Mouse (Mus musculus) E14TG2a.4 (cell line): ENCODE results near the gene Anxa5.

Experiments used
- CTCF ChIP-seq: conservative IDR thresholded peaks from 2 replicates; pipeline ENCODE4 v1.5.1; 2014; ENCODE audit warnings: low read length
- NANOG ChIP-seq: IDR thresholded peaks from 2 replicates; pipeline ENCODE4 v1.6.1; 2014; ENCODE audit warnings: borderline replicate concordance, low read length, mixed read lengths

DNA sequence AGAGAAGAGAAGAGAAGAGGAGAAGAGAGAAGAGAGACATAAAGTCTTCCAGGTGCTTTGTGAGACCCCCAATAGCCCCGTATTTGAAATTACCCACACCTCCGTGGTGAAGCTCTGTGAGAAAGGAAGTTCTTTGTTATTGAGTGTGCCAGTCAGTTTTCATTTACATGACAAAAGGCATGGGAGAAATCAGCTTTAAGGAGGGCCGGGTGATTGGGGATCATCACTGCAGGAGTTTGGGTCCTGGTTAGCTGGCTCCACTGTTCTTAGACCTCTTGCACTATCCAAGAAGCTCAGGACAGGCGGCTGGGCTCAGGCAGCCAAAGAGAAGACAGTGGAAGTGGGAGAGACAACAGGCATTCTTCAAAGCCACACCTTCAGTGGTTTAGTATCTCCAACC, 46.4 kb upstream of the Anxa5 start:
- TF ChIP-seq CTCF, result no peak
- TF ChIP-seq NANOG, result peak; percentile 21; the same call in 1 of the 2 replicates
